Mouse (Mus musculus): Measurements from ENCODE around the gene Il21r.

Gene Il21r

DNA sequence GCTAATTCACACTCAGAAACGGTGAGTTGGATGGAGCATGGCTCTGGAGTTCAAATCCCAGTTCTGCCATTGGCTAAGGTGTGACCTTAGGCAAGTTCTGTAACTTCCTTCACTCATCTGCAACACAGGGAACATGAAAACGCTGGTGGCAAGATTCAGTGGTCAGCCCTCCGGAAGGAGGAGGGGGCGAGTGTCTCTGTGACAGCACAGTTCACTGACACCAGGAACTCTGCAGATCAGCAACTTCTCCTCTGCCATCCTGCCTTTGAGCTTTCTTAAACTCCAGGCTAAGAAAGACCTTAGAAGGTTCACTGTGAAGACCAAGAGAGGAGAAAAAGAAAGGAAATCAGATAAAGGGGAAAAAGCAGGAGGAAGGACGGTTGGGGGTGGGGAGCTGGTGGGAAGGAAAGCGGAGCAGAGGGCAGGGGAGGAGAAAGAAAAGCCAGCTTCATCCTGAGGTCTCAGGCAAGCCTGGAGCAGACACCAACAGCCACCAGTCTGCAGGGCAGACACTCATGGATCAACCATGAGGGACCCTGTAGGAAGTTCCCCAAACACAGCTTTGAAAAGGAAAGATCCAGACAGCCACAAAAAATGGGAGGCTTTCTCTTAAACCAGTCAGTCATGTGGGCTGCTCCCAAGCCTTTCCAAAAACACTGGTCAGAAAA is 2.5 kb upstream of the Il21r start:
- DNase-seq (ENCODE audit: low spot score in 2 of 2) = no peak

DNA sequence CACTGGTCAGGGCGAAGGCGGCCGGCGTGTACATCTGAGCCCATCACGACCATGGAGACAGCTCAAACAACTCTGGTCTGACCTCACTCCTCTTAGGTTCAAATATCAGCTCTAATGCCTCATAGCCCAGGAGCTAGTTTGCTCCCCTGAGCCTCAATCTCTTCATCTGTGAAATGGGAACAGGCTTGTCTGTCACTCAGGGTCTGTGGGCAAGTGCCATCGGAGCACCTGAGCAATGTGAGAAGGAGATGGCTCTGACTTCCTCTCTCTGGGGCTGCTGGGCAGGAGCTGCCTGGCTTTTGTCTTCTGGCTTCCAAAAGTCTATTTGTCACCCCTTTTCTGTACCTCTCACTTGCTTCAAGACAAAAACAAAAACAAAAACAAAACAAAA is 2.0 kb upstream of the Il21r start:
- DNase-seq (ENCODE audit: low spot score in 2 of 2) = no peak

DNA sequence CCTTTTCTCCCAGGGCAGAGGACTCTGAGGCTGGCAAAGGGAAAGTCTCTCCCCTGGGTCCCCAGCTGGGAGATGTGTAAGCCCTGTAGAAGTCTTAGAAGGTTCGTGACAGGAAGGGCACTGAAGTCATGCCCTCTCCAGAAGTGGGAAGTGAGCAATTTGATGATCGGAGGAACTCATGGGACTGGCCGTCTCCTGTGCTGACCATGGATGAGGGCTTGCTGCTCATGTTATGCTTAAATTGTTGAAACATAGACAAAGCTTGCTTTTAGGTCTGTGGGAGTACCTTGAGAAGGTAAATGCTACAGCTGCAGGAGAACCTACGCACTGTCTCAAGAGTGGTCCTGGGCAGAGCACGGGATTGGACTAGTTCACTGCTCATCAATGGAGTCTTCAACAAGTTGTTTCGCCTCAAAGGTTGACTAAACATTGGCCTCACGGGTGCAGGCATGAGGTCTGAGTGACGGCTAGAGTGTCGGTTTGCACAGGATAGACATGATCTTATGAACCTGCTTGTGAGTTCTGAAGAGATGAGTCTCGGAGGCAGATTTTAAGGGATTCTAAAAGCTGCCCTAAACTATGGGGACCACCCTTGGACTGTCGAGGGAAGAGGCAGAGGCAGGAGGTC is 1.3 kb upstream of the Il21r start:
- no peak for DNase-seq (ENCODE audit: low spot score in 2 of 2)

DNA sequence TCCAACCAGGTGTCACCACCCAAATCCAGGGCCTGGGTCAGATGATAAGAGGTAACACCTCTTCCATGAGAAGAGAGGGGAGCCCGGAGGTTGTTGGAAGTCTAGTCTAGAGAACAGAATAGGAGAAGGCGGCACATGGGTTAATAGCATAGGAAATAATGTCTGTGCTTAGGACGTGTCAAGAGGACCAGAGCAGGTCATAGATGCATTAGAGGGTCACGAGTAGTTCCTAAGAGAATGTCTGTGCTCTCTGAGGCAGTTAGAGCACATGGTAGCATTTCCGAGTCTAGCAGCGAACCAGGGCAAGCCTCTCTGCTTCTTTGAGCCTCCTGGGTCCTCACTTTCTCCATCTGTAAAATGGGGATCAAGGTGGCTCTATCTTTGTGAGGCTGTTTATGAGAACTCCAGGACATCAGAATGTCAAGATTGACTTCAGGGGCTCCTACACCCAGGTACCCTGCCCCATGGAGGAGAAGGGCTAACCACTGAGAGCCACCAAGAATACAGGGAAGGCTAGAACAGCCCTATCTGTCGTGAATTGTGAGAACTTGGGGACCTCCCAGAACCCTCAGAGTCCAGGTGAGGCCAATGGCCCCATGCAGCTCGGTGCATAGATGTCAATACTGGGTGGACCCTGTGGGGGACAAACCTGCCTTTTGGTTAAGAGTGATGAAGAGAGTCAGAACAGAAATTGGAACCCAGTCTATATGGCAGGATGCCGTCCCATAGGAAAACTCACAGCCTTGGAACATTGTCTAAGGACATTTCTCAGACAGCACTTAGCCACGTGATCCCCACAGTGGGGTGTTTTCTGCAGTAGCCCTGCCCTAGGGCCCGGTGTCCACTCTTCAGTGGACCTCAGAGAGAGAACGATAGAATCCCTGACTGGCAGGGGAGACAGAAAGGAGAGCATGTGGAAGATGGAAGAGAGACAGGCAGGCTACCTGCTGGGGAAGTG is 1.4 kb downstream of the Il21r start:
- no peak for DNase-seq (ENCODE audit: low spot score in 2 of 2)

DNA sequence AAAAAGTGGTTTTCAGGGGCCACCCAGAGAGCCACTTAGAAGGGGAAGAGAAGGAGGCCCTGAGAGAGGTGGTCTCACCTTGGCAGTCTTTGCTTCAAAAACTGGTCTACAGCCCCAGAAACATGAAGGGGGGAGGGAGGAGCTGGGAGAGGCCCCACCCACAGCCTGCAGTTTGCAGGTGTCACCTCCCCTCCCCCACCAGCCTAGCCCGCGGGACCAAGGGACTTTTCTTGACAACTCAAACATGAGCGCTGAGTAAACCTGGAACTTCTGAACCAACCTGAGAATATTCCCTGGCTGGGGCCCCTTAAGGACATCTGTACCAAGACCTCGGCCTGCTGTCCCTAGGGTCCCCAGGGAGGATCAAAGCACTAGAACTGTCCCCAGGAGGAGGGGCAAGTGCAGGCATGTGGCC is 2.5 kb downstream of the Il21r start:
- peak; percentile 32 to 74 for DNase-seq (ENCODE audit: low spot score in 2 of 2)

DNA sequence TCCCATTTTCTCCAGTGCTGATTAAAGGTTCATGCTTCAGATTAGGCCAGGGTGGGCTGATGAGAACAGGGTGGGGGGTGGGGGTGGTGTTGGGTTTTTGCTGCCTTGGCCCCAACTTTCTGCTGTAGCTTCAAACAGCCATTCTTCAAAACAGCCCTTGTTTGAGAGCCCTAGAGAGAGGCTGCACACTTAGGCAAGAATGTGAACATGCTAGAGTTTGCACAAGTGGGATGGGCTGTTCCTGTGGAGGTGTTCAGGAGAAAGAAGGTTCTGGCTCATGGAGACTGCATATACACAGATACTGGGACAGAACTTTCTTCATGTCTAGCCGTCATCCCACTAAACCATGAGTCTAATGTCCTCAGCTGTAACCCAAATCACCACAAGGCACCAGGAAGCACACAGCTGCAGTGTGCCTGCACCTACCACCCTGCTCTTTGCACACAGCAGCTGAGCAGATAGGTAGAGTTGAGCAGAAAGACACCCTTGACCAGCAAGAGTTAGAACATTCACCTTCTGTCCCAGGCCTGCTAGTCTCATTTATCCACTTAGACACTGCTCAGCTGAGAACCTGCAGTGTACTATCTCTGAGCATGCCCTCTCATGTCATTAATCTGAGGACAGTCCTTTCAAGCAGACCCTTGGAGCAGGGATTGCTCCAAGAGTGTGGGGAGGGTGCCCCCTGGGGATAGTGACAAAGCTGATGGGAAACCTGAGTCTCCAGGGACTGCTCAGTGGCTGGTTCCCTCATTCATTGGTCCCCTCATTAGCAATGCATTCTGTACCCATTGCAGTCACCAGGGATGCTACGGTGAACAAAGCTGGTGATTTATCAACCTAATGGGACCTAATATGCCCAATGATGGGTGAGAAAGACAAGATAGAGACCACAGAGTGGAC is 3.3 kb downstream of the Il21r start:
- DNase-seq (ENCODE audit: low spot score in 2 of 2) = no peak

DNA sequence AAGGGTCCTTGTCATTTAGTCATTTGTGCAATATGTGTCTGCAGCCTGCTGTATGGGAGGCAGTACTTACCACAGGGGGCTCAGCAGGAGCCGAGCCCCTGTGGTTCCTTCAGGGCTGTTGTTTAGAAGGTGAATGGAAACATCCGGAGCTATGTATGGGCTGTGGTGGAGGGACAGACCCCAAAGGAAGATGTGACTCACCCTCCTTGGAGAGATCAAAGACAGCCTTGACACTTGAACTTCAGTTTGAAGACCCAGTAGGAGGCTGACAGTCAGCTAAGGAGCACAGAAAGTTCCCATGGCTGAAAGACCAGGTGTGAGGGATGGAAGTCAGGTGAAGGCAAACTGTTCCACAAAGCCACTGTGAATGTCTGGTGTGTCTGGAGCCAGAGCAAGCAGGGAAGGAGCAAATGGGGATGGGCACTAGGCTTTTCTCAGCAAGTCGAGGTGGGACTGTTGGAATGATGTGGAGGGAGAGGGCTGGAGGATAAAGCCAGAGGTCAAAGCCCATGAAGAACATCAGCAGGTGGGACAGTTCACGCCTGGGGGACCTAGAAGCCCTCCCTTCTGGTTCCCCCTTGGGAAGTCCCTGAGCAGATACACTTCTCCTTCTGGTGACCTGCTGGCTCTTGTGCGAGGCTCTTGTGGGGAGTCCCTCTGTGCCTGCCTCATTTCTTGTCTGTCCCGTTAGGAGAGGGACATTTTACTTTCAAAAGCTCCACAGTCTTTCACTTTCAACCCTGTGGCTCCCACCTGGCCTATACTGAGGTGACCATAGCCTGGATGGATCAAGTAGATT is 4.4 kb downstream of the Il21r start:
- peak; percentile 60 to 65 for DNase-seq (ENCODE audit: low spot score in 2 of 2)

DNA sequence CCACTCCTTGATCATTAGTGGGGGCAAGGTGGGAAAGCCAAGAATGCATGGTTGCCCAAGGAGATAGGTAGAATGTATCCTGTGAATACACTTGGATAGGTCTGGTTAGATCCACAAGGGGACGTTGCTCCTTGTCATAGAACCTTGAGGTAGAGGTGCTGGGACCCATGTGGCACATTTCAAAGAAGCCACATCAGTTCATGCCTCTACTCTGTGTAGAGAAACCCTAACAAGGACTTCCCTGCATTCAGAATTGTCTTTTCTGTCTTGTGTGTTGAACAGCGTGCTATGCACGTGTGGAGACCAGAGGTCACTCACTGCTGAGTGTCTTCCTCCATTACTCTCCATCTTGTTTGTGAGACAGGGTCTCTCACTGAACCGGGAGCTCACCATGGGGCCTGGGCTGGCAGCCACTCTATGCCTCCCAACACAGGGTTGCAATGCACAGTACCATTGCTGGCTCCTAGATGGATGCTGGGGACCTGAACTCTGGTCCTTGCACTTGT is 5.0 kb downstream of the Il21r start:
- DNase-seq (ENCODE audit: low spot score in 2 of 2) = no peak

DNA sequence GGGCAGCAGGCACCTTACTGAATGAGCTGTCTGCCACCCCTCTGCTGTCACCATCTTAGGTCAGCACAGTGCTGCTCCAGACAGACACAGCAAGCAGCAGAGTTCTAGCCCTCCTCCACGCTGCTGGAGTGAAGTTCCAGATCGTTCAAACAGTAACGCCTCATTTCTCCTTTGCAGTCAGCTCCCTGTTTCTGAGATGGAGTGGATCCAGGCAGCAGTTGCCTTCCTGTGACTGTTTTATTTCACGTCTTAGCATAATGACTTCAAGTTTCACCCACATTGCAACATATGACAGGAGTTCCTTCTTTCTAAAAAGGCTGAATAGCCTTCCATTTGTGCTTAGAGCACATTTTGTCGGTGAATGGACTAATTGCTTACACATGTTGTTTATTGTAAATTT is 10.3 kb downstream of the Il21r start:
- no peak for DNase-seq (ENCODE audit: low spot score in 2 of 2)

DNA sequence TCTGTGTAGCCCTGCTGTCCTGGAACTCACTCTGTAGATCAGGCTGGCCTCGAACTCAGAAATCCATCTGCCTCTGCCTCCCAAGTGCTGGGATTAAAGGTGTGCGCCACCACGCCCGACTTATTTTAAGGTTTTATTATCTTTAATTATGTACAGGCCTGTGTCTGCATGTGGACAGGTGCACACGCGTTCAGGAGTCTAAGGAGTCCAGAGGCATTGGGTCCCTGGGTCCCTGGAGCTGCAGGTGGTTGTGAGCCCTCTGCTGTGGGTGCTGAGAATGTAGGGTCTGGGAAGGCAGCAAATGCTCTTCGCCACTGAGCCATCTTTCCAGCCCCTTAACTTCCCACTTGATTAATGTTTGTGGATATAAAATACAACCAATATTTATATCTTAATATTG is 12.2 kb downstream of the Il21r start:
- DNase-seq (ENCODE audit: low spot score in 2 of 2) = no peak

DNA sequence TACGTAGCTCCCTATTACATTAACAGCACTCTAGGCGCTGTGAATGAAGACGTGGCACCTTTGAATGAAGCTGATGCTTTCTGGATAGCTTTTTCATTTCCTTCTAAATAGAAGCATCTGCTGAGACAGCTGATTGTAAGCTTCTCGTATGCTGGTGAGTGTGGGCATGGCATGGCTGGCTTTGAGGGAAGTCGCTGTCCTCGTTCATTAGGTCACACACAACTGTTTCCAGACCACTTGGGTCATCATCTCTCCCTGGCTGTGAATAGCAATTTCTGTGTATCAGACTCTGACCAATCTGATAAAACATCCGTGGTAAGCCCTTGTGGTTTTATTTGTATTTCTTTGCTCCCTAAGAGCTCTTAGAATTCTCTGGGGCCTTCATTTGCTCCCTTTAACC is 14.8 kb downstream of the Il21r start:
- DNase-seq (ENCODE audit: low spot score in 2 of 2) = no peak

DNA sequence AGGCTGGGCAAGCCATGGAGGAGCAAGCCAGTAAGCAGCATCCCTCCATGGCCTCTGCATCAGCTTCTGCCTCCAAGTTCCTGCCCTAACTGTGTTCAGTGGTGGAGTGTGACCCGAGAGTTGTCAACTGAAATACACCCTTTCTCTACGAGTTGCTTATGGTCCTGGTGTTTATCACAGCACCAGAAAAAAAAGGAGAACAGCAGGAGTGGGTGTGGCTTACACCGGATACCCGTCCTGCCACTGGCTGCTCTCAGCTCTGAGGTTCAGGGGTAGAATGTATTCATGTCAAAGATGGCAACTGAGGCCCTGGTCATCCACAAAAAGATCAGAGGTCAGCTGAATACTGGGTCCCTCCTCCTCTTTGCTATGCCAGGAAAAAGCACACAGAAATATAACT is 16.8 kb downstream of the Il21r start:
- no peak for DNase-seq (ENCODE audit: low spot score in 2 of 2)

DNA sequence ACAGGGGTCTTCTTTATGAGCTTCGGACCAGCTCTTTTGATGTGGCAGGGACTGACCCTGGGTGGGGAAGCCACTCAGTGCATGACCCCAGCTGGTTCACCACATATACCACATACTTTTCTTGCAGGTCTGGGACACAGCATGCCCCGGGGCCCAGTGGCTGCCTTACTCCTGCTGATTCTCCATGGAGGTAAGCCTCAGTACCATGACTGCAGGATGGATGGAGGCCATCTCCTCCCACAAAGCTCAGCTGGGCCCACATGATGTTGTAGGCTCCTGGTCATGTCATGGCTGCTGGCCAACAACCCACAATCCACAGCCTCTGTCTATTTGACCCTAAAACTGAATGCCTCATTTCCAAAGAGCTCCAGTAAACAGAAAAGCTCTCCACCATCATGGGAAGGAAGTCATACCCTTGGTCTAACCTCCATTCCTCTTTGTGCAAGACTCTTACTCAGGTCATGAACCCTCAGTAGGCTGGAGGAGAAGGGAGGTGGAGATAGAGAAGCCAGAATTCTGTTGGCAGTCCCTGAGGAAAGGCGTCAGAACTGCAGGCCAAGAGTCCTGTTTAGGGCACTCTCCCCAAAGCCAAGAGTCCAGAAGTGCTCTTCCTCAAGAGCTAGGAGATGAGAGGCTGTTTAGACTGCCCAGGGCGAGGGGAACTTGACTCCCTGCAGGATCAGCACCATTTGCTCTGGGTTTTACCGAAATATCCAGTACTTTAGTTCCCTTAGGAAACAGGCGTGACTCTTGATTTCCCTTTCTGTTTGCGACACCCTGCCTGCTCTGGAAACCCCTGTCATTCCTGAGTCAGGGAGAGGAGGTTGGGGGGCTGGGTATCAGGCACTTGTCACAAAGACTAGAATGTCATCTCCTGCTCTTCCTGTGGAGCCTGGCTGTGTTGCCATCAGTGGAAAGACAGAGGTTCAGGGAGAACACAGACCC is 19.8 kb downstream of the Il21r start:
- no peak for DNase-seq (ENCODE audit: low spot score in 2 of 2)

DNA sequence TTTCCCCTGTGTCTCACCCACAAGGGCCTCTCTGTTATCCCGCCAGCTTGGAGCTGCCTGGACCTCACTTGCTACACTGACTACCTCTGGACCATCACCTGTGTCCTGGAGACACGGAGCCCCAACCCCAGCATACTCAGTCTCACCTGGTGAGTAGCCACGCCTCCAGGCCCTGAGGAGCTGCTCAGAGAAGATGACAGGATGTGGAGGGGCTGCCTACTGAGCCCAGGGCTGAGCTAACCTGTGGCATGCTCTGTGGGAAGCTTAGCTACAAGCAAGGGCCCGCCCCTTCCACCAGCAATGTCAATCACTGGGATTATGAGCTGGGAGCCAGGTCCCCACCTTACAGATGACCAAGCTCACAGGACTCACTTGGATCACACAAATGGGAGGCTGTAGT is 22.0 kb downstream of the Il21r start:
- no peak for DNase-seq (ENCODE audit: low spot score in 2 of 2)

DNA sequence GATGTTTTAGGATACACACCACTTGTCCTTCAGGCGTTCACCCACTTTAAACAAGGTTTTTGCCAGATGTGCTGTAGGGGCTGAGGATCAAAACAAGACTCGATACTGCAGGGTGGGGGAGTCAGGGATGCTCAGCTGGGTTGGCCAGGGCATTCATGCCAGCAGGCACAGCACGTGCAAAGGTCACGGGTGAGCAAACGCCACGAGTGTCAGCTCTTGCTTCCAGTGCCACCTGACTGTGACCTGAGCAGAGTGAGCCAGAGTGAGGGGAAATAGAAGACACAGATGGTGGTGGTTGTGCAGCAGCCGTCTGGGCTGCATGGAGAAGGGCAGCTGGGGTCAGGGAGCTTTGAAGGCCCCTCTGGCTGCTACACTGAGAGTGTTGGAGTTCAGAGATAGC is 22.6 kb downstream of the Il21r start:
- DNase-seq (ENCODE audit: low spot score in 2 of 2) = peak in 1 of 2 experiments; percentile 70

DNA sequence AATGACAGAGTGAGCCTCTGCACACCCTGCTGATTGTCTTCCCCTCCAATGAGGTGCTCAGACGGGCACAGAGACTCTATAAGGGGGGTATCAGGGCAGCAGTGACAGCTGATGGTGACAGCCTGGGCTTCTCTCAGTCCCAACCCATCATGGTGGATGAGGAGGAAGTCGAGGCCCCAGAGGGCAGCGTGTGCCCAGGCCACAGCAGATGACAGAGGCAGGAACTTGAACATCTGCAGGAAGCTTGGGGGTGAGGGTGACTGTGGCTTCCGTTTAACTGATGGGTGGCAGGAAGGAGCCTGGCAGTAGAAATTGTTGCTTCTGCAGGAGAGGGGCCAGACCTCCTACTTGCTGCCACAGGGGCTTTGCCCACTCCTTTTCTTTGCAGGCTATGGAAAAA is 27.1 kb downstream of the Il21r start:
- DNase-seq (ENCODE audit: low spot score in 2 of 2) = peak; percentile 77 to 83

DNA sequence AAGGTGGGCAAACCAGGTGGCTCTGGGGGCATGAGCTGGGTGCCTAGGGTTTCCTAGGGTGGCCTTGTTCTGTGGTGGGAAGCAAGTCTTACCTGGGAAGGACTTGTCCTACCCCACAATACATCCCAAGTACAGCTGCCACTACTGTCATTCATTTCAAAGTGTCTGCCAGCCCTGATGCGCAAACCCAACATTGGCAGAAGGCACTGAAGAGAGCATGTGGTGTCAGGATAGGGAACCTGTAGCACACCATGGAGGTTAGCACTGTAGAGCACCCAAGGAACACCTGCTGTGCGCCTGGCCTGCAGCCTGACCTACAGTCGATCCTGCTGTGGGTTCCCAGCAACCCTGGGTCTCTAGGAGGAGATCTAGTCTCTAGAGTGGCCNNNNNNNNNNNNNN is 27.8 kb downstream of the Il21r start:
- DNase-seq (ENCODE audit: low spot score in 2 of 2) = no peak

DNA sequence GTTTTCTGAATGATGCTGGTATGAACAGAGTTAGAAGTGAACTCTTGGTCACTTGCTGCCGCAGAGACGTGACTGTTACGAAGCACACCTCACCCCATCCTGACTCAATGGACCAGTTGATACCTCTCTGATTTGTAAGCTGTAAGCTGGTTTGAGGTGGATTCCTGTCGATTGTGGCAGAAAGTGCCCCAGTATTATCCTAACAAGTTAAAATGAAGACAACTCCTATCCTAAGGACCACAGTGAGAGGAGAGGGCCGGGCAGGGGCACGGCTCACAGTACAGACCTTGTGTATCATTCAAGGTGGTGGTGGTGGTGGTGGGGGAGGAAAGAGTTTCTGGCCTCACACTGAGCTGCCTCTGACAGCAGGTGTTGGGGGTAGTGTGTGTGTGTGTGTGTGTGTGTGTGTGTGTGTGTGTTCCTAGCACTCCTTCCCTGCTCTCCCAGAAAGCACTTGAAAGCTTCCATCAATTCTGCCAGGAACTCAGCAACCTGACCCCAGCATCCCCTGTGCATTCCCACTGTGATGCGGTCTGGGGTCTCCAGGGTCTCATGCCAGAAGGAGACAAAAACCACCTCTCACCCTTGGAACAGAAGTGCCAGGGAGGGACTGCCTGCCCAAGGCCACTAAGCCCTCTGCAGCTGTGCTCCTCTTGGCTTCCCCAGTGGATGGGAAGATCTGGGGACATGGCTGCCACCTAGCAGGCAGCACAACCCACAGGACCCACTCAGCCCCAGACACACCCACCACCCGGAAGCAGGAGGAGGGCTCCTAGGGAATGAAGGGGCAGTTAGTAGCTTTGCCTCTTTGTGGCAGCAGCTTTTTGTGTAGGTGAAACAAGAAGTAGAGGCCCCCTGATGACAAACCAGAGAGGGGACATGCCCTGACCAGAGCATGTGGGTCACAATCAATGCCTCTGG is 34.3 kb downstream of the Il21r start:
- DNase-seq (ENCODE audit: low spot score in 2 of 2) = no peak

All from natural killer cell, adult 2 months (primary cell).